Mouse (Mus musculus) kidney, postnatal 0 days (tissue): ENCODE measurements at regions not wholly inside any gene's neighbourhood (a gene's known extent, or its start where the extent isn't known, plus 50 kb on each side); places are given as distances from the start of the nearest gene placed in this dataset.

Source experiments
- ATAC-seq: fragments of 200-750 bp; cut with Nextera tagmentation; replicated peaks from 2 replicates; pipeline ENCODE4 v1.8.0; 2017; ENCODE audit warnings: low read depth, moderate number of reproducible peaks, moderate TSS enrichment, moderate library complexity; ENCODE audit not compliant: low FRiP score
- DNase-seq: peaks from one replicate; pipeline ENCODE4 v3.0.0-alpha.2; 2016; ENCODE audit warnings: low spot score
- H3K27ac ChIP-seq: fragments of 300-500 bp; sonication (generic); 2 replicates; pipeline ENCODE4 v1.5.1; 2014; ENCODE audit warnings: mild to moderate bottlenecking
- H3K27me3 ChIP-seq: fragments of 300-500 bp; sonication (generic); 2 replicates; pipeline ENCODE4 v1.6.1; 2014; ENCODE audit warnings: low read length, mixed read lengths; ENCODE audit not compliant: insufficient read depth
- H3K36me3 ChIP-seq: fragments of 300-500 bp; sonication (generic); 2 replicates; pipeline ENCODE4 v1.6.1; 2014; ENCODE audit warnings: low read length, mixed read lengths; ENCODE audit not compliant: insufficient read depth
- H3K4me1 ChIP-seq: fragments of 300-500 bp; sonication (generic); replicated peaks from 2 replicates; pipeline ENCODE4 v1.6.1; 2014; ENCODE audit warnings: antibody characterized with exemption, low read length, mixed read lengths; ENCODE audit not compliant: insufficient read depth
- H3K4me2 ChIP-seq: fragments of 300-500 bp; sonication (generic); 2 replicates; pipeline ENCODE4 v1.6.1; 2014; ENCODE audit warnings: mild to moderate bottlenecking, low read length, moderate library complexity, mixed read lengths
- H3K4me3 ChIP-seq: fragments of 300-500 bp; sonication (generic); replicated peaks from 2 replicates; pipeline ENCODE4 v1.5.1; 2014; ENCODE audit warnings: low read depth, low read length
- H3K9ac ChIP-seq: fragments of 300-500 bp; sonication (generic); 2 replicates; pipeline ENCODE4 v1.6.1; 2014; ENCODE audit warnings: low read depth, low read length
- H3K9me3 ChIP-seq: fragments of 300-500 bp; sonication (generic); replicated peaks from 2 replicates; pipeline ENCODE4 v1.6.1; 2016; ENCODE audit warnings: low read length, inconsistent platforms, mixed read lengths
- CTCF ChIP-seq: IDR thresholded peaks from 2 replicates; pipeline ENCODE4 v1.5.1; 2016; ENCODE audit warnings: antibody characterized with exemption, low read depth, mild to moderate bottlenecking, moderate library complexity
- WGBS: fragments of 180-500 bp; shearing (Covaris S2); extraction: QIAGEN DNeasy Blood & Tissue Kit; methylation state at CpG from one replicate; pipeline ENCODE4 v1.1.7; 2014; 5-methylcytosine and 5-hydroxymethylcytosine counted together

DNA sequence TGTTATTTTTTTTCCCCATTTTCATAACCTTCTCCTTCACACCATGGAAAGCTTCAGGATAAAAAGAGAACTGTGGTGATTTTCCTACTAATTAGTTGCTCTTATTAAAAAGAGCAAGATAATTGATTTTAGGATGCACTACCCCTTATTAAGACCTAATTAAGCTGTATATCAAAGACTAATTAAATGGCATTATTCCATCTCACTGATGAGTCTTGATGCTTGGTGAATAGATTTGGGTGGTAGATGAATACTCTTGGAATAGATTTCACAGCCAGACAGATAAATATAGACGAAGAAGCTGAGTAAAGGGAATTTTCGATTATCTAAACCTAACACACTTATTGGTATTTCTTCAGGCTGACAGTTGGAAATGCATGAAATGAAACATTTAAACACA lies 346.5 kb upstream of the Tenm2 start:
- Histone ChIP-seq H3K27ac (no peak overlapping the region), H3K4me3 (no peak overlapping the region), H3K27me3 (no peaks in the 10 kb centered on the region), H3K4me1 (no peaks in the 10 kb centered on the region), H3K9ac (no peak overlapping the region), H3K9me3 (no peaks in the 10 kb centered on the region), H3K4me2 (no peak overlapping the region), H3K36me3 (no peaks in the 10 kb centered on the region)
- 91% methylated on average over 2 of the region's 2 CpGs for WGBS
- no peak for TF ChIP-seq CTCF
- ATAC-seq (no peak), DNase-seq (no peak)

DNA sequence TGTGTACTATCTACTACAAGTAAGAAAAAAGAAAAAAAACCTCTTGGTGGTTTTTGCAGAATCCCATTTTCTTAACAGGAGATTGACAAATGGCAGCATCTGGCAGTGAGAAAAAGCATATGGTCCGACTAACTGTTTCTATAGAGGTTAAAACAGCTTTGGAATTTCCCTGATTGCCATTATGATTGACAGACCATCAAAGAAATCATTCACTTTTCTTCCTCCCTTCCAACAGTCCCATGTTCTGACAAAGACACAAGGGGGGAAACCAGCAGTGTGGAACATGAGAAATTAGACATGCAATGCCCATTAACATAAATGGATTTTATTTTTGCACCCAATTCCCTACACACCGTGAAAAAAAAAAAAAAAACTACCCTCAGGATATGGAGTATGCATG lies 297.9 kb upstream of the Tenm2 start:
- DNase-seq (no peak), ATAC-seq (no peak)
- Histone ChIP-seq H3K4me2 (no peak overlapping the region), H3K36me3 (no peaks in the 10 kb centered on the region), H3K9ac (no peak overlapping the region), H3K9me3 (no peaks in the 10 kb centered on the region), H3K4me1 (no peaks in the 10 kb centered on the region), H3K27ac (no peak overlapping the region), H3K27me3 (no peaks in the 10 kb centered on the region), H3K4me3 (no peak overlapping the region)
- WGBS, result 65% methylated on average over 2 of the region's 2 CpGs
- no peak for TF ChIP-seq CTCF

DNA sequence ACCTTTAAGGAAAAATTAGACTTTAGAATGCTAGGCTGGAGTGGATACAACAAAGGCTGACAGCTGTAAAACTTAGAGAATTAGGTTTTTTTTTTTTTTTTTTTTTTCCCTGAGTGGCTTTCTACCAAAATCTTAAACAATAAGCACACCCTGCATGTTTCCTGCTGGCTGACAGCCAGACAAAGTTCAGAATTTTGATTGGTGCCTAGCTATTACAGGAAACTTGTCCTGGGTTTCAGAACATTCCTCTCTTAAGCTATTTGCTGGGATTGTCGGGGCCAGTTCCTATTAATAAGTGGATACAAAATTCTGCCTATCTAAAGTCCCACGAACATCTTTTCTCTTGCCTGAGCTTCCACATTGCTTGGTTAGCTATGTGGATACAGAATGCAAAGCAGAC lies 296.7 kb upstream of the Tenm2 start:
- Histone ChIP-seq H3K27ac (no peak overlapping the region), H3K4me2 (no peak overlapping the region), H3K4me1 (no peaks in the 10 kb centered on the region), H3K9me3 (no peaks in the 10 kb centered on the region), H3K9ac (no peak overlapping the region), H3K36me3 (no peaks in the 10 kb centered on the region), H3K4me3 (no peak overlapping the region), H3K27me3 (no peaks in the 10 kb centered on the region)
- DNase-seq (peak; percentile 68), ATAC-seq (no peak)
- no peak for TF ChIP-seq CTCF
- WGBS, result 40% methylated on average over 2 of the region's 2 CpGs

DNA sequence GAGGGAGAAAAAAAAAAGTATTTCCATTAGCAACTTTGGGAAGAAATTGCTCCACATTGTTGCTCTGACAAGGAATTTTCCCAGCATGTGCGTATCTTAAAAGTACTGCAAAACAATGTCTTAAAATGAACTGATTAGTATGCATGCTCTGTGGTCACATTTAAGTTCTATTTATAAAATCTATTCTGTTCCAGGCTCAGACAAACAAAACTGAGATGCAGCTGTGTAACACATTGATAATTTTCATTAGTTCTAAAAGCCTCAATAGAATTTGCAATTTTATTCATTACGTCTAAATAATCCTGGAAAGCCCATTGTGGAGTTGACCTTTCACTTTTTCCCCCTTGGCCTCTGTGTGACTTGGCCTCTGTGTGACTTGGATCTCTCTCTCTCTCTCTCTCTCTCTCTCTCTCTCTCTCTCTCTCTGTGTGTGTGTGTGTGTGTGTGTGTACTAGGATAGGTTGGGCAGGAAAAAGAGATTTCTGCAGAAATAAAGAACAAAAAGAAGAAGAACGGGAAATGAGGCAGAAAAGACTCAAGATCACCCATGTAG lies 262.8 kb upstream of the Tenm2 start:
- WGBS, result 81% methylated on average over 3 of the region's 3 CpGs
- H3K4me1 ChIP-seq, result no peaks in the 10 kb centered on the region
- no peak for TF ChIP-seq CTCF
- H3K27me3 ChIP-seq, result no peaks in the 10 kb centered on the region
- no peak for DNase-seq
- no peak overlapping the region for H3K9ac ChIP-seq
- no peak for ATAC-seq
- no peak overlapping the region for H3K4me3 ChIP-seq
- H3K36me3 ChIP-seq, result no peaks in the 10 kb centered on the region
- H3K27ac ChIP-seq, result no peak overlapping the region
- H3K9me3 ChIP-seq, result no peaks in the 10 kb centered on the region
- H3K4me2 ChIP-seq, result no peak overlapping the region

DNA sequence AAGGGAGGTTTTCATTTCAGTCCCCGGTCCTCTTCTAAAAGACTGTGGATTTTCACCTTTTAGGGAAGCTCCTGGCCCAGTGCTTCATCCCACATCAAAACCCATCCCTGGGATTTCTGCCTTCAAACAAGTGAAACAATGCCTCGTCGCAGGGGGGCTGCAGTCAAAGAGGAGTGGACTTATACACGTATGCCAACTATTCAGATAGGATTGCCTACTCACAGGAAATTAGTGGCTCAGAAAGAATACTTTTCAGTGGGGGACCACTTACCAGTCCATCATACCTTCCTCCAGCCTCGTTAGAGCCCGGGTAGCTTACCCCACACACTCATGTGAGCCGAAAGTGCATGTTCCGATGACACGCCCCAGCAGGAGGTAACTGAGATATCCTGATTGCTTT lies 262.1 kb upstream of the Tenm2 start:
- Histone ChIP-seq H3K9ac (no peak overlapping the region), H3K27me3 (no peaks in the 10 kb centered on the region), H3K36me3 (no peaks in the 10 kb centered on the region), H3K9me3 (no peaks in the 10 kb centered on the region), H3K4me1 (no peaks in the 10 kb centered on the region), H3K4me3 (no peak overlapping the region), H3K4me2 (no peak overlapping the region), H3K27ac (no peak overlapping the region)
- DNase-seq (no peak), ATAC-seq (no peak)
- WGBS, result 66% methylated on average over 9 of the region's 9 CpGs
- no peak for TF ChIP-seq CTCF

DNA sequence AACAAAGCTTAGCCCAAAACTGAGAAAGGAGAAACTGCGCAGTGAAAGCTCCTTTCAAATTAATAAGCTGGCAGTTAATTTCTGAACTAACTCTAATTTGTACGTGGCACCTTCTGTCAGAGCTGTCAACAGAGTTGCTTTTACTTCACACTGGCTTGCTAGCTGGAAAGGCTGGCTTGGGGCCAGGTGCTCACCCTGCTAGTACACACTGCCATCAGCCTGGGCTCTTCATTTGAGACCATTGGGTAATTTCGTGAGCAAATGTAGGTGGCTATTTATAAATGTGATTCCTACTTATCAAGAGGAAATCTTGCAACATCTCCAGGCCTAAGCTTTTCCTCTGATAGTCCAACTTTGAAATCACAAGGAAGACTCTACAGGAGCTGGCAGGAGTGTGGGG lies 244.5 kb upstream of the Tenm2 start:
- DNase-seq (no peak), ATAC-seq (no peak)
- Histone ChIP-seq H3K4me1 (no peaks in the 10 kb centered on the region), H3K9me3 (no peaks in the 10 kb centered on the region), H3K4me3 (no peak overlapping the region), H3K4me2 (no peak overlapping the region), H3K9ac (no peak overlapping the region), H3K36me3 (no peaks in the 10 kb centered on the region), H3K27ac (no peak overlapping the region), H3K27me3 (no peaks in the 10 kb centered on the region)
- WGBS, result 70% methylated on average over 3 of the region's 3 CpGs
- TF ChIP-seq CTCF, result no peak

DNA sequence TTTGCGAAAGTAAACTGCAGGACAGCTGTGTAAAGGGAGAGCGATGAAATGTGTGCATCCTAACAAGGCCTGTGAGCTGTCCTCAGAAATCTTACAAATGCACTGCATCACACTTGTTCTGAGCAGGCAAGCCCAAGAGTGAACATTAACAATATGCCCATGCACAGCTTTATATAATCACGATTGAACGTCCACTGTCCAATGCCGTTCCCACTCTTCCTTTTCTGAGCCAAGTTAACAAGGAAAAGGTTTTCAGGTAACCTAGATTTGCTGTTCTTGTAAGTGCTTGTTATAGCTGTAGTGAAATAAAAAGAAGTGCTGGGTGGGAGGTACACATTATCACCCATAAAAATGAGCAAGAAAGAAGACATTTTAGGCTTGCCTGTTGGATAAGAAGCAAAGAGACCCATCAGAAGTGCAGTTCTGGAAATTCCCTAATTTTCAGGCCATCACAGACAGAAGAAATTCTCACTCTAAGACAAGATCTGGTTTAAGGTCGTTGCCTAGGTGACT lies 243.3 kb upstream of the Tenm2 start:
- H3K4me3 ChIP-seq, result no peak overlapping the region
- H3K36me3 ChIP-seq, result no peaks in the 10 kb centered on the region
- no peaks in the 10 kb centered on the region for H3K4me1 ChIP-seq
- no peak overlapping the region for H3K27ac ChIP-seq
- H3K4me2 ChIP-seq, result no peak overlapping the region
- DNase-seq (no peak), ATAC-seq (no peak)
- no peak overlapping the region for H3K9ac ChIP-seq
- H3K27me3 ChIP-seq, result no peaks in the 10 kb centered on the region
- no peak for TF ChIP-seq CTCF
- no peaks in the 10 kb centered on the region for H3K9me3 ChIP-seq
- WGBS, result 90% methylated on average over 6 of the region's 6 CpGs
